Mouse (Mus musculus) heart, embryonic 11.5 days (tissue): ENCODE results near the gene Lars2. TPM values are rescaled to one million over a fixed set of nuclear protein-coding genes. Genes with fewer than 3 reads are reported as not detected.

Experiments
- ATAC-seq: fragments of 200-750 bp; cut with Nextera tagmentation; replicated peaks from 2 replicates; pipeline ENCODE4 v1.8.0; 2017; ENCODE audit warnings: moderate library complexity; ENCODE audit not compliant: insufficient number of reproducible peaks, low FRiP score, low TSS enrichment
- H3K27ac ChIP-seq: fragments of 300-500 bp; sonication (generic); 2 replicates; pipeline ENCODE4 v1.5.1; 2014; ENCODE audit warnings: mild to moderate bottlenecking, low read depth, low read length
- H3K27me3 ChIP-seq: fragments of 300-500 bp; sonication (generic); 2 replicates; pipeline ENCODE4 v1.6.1; 2014; ENCODE audit warnings: mild to moderate bottlenecking, low read length, mixed read lengths; ENCODE audit not compliant: control insufficient read depth, insufficient read depth
- H3K36me3 ChIP-seq: fragments of 300-500 bp; sonication (generic); 2 replicates; pipeline ENCODE4 v1.6.1; 2014; ENCODE audit warnings: mild to moderate bottlenecking, low read length, moderate library complexity, mixed read lengths; ENCODE audit not compliant: control insufficient read depth, insufficient read depth
- H3K4me1 ChIP-seq: fragments of 300-500 bp; sonication (generic); 2 replicates; pipeline ENCODE4 v1.6.1; 2014; ENCODE audit warnings: low read length; ENCODE audit not compliant: control insufficient read depth, insufficient read depth
- H3K4me2 ChIP-seq: fragments of 300-500 bp; sonication (generic); 2 replicates; pipeline ENCODE4 v1.6.1; 2014; ENCODE audit warnings: mild to moderate bottlenecking, moderate library complexity
- H3K4me3 ChIP-seq: fragments of 300-500 bp; sonication (generic); 2 replicates; pipeline ENCODE4 v1.5.1; 2014; ENCODE audit warnings: low read depth, low read length
- H3K9ac ChIP-seq: fragments of 300-500 bp; sonication (generic); 2 replicates; pipeline ENCODE4 v1.6.1; 2014; ENCODE audit warnings: mild to moderate bottlenecking, low read depth, low read length, moderate library complexity
- H3K9me3 ChIP-seq: fragments of 300-500 bp; sonication (generic); replicated peaks from 2 replicates; pipeline ENCODE4 v1.6.1; 2016; ENCODE audit warnings: low read length; ENCODE audit not compliant: control insufficient read depth
- WGBS: fragments of 180-500 bp; shearing (Covaris S2); extraction: QIAGEN DNeasy Blood & Tissue Kit; methylation state at CpG from one replicate; pipeline ENCODE4 v1.1.7; 2014; ENCODE audit not compliant: insufficient replicate concordance; 5-methylcytosine and 5-hydroxymethylcytosine counted together
- polyA plus RNA-seq: library from polyadenylated mRNA; unstranded; fragments of >200 nt; fragmentation: Nextera tagmentation; extraction: Ambion mirVana; gene quantifications from 2 replicates; pipeline ENCODE4 v1.2.1, GENCODE M21; 2014

The Lars2 gene
- polyA plus RNA-seq, 1 experiment from 2014 or later, result 1,126 TPM

DNA sequence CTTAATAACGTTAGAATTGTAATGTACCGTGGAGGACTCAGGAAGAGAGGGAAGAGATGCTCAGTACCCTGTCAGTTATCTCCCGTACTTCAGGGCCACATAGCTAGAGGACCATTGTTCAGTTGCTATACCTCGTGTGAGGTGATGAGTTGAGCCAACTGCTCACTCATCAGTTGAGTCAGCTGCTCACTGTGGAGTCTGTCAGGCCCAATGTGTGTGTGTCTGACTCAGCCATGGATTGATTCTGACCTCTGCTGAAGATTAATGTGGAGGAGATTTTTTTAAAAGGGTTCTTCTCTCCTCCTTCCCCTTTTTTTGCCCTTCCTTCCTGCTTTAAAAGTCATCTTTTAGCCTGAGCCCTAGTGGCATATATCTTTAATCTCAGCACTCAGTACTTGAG is 133.8 kb downstream of the Lars2 start:
- Histone ChIP-seq H3K36me3 (peaks cover 3% of the 10 kb centered on the region), H3K9me3 (no peaks in the 10 kb centered on the region), H3K27ac (no peak overlapping the region), H3K4me3 (no peak overlapping the region), H3K9ac (no peak overlapping the region), H3K4me2 (no peak overlapping the region), H3K27me3 (no peaks in the 10 kb centered on the region), H3K4me1 (peaks cover 12% of the 10 kb centered on the region)
- 60% methylated on average over 4 of the region's 4 CpGs for WGBS
- ATAC-seq, result no peak

DNA sequence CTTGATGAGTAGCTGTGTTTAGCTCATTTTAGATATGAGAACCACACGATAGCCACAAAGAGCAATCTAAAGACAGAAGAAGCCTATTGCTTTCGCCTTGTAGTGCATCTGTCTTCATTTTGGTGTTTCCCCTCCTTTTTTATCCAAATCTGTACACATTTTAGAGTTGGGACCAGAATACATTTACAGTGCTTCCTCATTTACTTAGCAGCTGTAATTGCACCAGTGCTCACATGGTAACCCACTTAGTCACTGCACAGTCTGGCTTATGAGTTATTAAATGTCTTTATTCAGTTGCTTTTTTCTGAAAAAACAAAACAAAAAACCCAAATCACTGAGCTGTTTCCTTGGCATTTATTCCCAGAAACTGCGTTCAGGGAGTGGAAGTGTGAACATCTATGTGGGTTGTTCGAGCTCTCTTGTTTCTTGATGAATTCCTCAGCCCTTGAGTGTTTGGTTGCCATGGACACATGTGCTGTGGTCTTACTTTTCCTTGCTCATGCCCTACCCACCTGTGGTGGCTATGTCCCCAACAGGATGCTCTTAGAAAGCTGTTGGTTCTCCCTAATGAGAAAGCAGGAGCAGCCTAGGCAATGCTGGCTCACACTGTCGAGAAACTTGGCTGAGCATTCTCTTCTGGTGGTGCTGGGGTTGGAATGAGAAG is 136.6 kb downstream of the Lars2 start:
- H3K4me2 ChIP-seq, result no peak overlapping the region
- H3K4me1 ChIP-seq, result peaks cover 4% of the 10 kb centered on the region
- H3K9me3 ChIP-seq, result no peaks in the 10 kb centered on the region
- H3K36me3 ChIP-seq, result peaks cover 3% of the 10 kb centered on the region
- no peaks in the 10 kb centered on the region for H3K27me3 ChIP-seq
- no peak overlapping the region for H3K27ac ChIP-seq
- no peak overlapping the region for H3K9ac ChIP-seq
- ATAC-seq, result no peak
- H3K4me3 ChIP-seq, result no peak overlapping the region
- WGBS, result 76% methylated on average over 5 of the region's 5 CpGs

DNA sequence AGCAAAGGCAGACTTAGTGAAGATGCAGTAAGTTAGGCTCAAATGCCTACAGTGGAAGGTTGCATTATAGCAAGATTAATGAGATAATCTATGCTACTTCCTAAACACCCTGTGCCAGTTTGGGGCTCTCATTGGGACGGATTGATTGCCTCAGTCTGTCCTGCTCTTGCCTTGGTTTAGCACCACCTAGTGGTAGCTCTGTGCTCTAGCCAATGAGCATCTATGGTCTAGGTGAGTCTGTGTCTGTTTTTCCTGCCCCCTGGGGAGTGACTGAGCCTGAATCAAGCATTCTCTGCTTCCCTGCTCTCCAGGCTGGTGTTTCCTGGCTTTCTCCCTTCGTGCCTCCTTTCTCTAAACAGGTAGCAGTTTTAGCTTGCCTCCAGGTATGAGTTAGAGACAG is 137.6 kb downstream of the Lars2 start:
- no peak overlapping the region for H3K9ac ChIP-seq
- H3K36me3 ChIP-seq, result peaks cover 3% of the 10 kb centered on the region
- no peaks in the 10 kb centered on the region for H3K9me3 ChIP-seq
- H3K4me1 ChIP-seq, result peaks cover 4% of the 10 kb centered on the region
- H3K27ac ChIP-seq, result no peak overlapping the region
- WGBS, result 9% methylated on average over 2 of the region's 2 CpGs
- H3K27me3 ChIP-seq, result no peaks in the 10 kb centered on the region
- 0 out of 2 replicates have a peak, but pooled peaks have one; percentile 67 for ATAC-seq
- no peak overlapping the region for H3K4me3 ChIP-seq
- H3K4me2 ChIP-seq, result no peak overlapping the region

DNA sequence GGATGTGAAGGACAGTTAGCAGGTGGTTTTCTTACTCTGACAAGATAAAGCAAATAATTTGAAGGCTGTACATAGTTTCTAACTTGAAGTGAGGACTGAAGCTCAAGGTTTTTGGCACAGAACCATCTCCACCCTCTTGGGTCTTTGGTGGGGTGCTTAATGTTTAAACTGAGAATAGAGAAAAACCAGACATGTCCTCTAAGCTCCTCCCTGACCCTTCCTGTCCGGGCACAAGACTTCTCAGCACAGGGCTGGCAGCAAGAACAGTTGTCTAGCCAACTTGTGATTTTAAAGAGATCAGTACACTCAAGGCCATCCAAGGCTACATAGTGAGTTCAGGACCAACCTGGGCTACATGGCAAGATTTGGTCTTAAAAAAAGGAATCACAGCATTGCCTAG is 138.9 kb downstream of the Lars2 start:
- no peak overlapping the region for H3K4me3 ChIP-seq
- ATAC-seq, result no peak
- no peak overlapping the region for H3K9ac ChIP-seq
- peaks cover 3% of the 10 kb centered on the region for H3K36me3 ChIP-seq
- no peaks in the 10 kb centered on the region for H3K27me3 ChIP-seq
- H3K9me3 ChIP-seq, result no peaks in the 10 kb centered on the region
- WGBS, result 49% methylated on average over 1 of the region's 1 CpGs
- no peak overlapping the region for H3K27ac ChIP-seq
- no peak overlapping the region for H3K4me2 ChIP-seq
- peaks cover 4% of the 10 kb centered on the region for H3K4me1 ChIP-seq

DNA sequence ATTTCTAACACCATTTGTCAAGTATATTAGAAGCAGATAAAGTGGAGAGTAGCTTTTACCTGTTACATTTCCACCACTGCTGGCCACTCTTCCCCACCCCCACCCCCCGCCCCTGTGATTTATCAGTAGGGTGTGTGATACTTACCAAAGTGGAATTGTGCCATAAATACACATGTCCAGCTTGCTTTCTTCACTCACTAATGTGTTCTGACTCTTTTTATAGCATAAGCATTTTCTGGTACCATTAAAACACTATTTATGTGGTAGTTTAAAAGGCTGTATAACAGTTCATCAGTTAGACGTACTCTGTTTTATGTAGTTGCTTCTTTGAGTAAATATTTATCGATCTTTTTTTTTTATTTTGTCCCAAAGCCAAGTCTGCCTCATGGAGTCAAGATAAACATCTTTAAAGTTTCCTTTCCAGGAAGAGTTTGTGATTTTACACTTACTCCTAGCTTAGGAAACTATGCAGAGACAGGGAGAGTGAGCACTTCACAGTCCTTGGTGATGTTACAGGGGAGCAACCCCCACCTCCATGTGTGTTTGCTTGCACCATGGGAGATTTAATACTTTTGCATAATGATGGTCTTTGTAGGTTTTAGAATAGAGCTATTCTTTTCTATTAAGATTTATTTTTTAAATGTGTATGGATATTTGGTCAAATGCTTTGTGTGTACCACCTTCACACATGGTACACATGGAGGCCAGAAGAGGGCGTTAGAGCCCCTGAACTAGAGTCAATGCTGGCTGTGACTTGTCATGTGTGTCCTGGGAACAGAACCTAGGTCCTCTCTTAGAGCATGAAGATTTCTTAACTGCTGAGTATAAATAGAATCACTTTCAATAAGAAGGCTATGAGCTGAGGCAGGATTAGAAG is 139.8 kb downstream of the Lars2 start:
- no peaks in the 10 kb centered on the region for H3K27me3 ChIP-seq
- H3K27ac ChIP-seq, result no peak overlapping the region
- peaks cover 4% of the 10 kb centered on the region for H3K4me1 ChIP-seq
- H3K4me3 ChIP-seq, result no peak overlapping the region
- no peak overlapping the region for H3K4me2 ChIP-seq
- WGBS, result 65% methylated on average over 4 of the region's 4 CpGs
- ATAC-seq, result no peak
- no peaks in the 10 kb centered on the region for H3K9me3 ChIP-seq
- no peaks in the 10 kb centered on the region; the same call in none of the 2 replicates for H3K36me3 ChIP-seq
- no peak overlapping the region for H3K9ac ChIP-seq

DNA sequence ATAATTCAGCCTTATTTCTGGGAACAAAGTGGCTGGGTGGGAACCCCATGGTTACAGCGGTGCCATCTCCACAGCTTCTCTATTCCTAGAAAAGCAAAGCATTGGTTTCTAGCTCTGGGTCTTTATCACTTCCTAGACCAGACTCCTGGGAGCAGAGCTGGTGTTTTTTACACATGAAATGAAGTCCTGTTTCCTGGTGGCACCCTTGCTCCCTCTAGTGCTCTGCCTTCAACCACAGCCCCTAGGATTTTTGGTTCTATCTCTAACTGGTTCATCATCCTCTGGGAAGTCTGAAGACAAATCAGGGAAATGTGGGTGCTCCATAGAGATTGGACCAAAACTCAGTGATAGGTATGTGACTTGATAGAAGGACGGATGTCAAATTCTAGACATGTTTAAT is 140.7 kb downstream of the Lars2 start:
- Histone ChIP-seq H3K9me3 (no peaks in the 10 kb centered on the region), H3K9ac (no peak overlapping the region), H3K36me3 (peaks cover 3% of the 10 kb centered on the region), H3K4me2 (no peak overlapping the region), H3K4me3 (no peak overlapping the region), H3K27me3 (no peaks in the 10 kb centered on the region), H3K27ac (no peak overlapping the region), H3K4me1 (peaks cover 4% of the 10 kb centered on the region)
- 71% methylated on average over 2 of the region's 2 CpGs for WGBS
- ATAC-seq, result no peak

DNA sequence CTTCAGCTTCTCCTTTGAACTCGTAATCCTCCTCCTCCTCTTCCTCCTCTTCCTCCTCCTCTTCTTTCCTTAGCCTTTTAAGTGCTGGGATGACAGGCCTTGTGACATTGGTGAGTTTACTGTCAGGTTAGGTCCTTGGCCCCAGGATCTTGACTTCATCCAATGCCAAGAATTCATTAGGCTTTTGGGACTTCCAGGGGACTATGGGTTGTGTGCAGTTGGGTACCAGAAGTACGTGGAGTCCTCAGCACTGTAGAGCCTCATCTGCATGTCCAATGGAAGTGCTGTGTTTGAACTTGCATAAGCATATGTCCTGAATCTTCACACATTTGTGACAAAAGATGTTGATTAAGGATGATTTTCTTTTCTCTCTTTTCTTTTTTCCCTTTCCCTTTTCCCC is 142.3 kb downstream of the Lars2 start:
- peaks cover 4% of the 10 kb centered on the region for H3K4me1 ChIP-seq
- WGBS, result 92% methylated on average over 2 of the region's 2 CpGs

DNA sequence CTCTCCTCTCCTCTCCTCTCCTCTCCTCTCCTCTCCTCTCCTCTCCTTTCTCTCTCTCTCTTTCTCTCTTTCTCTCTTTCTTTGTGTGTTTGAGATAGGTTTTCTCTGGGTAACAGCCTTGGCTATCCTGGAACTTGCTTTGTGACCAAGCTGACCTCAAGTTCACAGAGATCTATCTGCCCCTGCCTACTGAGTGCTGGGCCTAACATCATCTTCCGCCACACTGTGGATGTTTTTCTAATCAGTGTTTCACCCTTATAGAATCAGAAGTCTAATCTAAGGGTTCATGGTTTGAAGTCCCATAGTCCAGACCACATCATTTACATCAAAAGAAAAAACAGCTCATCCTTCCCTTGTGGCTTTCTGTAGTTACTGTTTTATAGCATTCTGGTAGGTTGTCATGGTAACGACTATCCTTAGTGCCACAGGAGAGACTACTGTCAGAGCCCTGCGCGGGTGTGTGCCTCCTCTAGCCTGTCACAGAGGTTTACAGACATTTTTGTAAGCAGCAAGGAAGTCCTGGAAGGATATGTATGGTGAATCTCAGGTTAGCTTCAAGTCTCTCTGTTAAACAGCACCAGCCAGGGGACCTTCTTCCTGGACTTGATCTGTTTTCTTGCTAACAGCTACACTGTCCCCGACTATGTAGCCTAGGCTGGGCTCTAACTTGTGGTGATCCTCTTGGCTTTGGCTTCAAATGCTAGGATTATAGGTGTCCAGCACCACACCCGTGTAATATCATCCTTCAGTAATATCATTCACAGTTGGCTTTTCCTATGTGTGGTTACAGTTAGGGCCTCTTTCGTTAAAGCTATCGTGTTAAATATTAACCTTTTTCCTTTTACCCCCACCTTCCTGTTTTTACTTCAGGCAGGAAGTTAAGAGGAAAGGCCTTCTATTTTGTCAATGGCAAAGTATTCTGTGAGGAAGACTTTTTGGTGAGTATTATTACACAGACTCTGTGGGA is 143.2 kb downstream of the Lars2 start:
- 78% methylated on average over 8 of the region's 8 CpGs for WGBS
- no peaks in the 10 kb centered on the region for H3K27me3 ChIP-seq
- H3K4me2 ChIP-seq, result no peak overlapping the region
- H3K27ac ChIP-seq, result no peak overlapping the region
- H3K9ac ChIP-seq, result no peak overlapping the region
- peaks cover 4% of the 10 kb centered on the region for H3K4me1 ChIP-seq
- no peaks in the 10 kb centered on the region for H3K9me3 ChIP-seq
- peaks cover 3% of the 10 kb centered on the region for H3K36me3 ChIP-seq
- no peak overlapping the region for H3K4me3 ChIP-seq
- no peak for ATAC-seq

More for the DNA sequence above, 142.3 kb downstream of the Lars2 start:
- H3K27me3 ChIP-seq, result no peaks in the 10 kb centered on the region
- H3K27ac ChIP-seq, result no peak overlapping the region
- no peaks in the 10 kb centered on the region for H3K9me3 ChIP-seq
- no peak for ATAC-seq
- no peak overlapping the region for H3K9ac ChIP-seq
- H3K4me2 ChIP-seq, result no peak overlapping the region
- H3K36me3 ChIP-seq, result peaks cover 3% of the 10 kb centered on the region
- no peak overlapping the region for H3K4me3 ChIP-seq
